Mouse (Mus musculus): ENCODE measurements around the gene Tlr4. TPM values are rescaled to one million over a fixed set of nuclear protein-coding genes. Genes with fewer than 3 reads are reported as not detected.

Gene Tlr4
- total RNA-seq, 2 experiments from 2014 or later = 2.2 to 2.9 TPM

DNA sequence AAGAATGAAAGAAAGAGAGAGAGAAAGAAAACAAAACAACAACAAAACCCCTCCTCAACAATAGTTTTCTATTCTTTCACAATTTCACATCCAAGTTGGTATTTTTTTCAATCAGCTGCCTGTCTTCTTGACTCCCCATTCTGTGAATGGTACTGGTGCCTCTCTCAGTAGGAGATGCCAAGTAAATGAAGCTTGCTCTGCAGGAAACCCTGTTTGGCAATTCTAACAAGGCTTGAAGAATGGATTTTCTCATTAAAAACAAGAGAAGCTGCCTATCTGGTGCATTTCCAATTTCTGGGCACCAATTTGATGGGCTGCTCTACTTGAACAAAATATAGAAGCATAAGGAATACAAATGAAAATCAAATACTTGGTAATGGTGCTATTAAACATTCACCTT lies 74.1 kb downstream of the Tlr4 start:
- DNase-seq = no peak

DNA sequence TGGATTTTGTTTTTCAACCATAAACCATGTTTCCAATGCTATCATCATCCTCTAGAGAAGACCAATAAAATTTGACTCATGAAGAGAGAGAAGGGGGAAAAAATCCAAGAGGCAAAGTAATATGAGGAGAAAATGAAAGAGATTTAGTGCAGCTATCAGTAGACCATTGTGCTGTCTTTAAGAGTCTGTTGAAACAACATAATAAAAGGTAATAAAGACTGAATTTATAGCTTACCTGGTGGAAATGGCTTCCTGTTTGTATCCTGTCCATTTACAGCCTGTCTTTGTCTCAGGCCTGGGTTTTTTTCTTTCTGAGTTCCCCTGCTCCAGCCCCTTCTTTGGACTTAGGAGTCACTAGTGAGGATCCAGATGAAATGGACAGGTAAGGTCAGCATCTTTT lies 81.0 kb downstream of the Tlr4 start:
- no peak for DNase-seq

DNA sequence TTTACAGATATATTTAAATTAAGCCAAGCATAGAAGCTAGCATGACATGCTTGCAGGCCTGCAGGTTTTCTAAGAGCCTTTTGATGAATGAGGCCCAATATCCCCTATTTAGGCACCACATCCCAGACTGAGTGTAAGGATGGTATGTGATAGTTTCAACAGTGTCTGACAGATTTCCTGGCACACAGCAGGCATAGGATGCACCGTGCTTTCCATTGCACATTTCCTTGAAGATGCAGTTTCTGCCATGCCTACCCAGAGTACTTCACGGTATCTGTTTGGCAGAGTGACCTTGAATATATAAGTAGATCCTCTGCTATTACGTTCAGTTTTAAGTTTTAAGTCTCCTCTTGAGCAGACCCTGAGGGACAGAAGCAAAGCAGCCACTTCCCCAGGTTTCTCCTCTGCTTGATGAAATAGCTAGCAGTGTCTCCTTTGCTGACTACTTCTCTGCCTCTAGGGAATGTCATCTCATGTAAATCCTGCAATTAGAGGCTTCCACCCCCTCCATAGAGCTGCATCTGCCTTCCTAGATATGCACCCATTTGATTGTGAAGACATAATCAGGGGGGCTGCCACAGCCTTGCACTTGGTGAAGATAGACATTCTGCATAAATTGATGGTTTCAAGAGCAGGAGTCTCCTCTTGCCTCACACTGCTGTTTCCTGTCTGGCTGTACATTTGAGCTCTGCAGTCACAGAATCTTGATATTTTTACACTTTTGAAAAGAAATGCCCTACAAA lies 92.4 kb downstream of the Tlr4 start:
- no peak for DNase-seq

DNA sequence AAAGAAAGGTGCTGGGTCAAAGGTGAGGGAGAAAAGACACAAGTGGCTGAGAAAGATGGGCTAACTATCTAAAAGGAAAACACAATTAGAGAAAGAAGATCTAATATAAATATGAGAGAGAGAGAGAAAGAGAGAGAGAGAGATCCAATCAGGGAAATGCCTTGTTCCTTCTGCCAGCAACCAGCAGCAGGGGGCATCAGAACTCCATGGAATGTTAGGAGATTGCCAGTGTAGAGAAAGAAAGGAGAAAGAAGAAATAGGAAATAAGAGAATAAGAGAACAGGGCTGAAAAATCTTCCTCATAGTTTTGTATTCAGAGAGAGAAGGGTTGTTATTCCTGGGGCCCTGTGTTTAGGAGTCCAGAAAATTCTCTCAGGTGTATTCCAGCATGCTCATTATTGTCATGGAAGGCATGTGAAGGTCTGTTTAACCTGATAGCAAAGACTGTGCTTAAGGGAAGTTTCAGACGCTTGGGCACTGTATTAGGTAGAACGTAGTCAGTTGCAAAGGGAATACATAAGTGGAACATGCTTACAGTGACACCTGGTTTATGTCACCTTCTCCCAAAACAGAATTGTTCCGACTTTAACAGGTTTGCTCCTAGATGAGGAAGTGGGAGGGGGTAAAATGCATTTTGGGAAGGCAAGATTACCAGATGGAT lies 96.4 kb downstream of the Tlr4 start:
- peak; percentile 52 to 53 for DNase-seq

DNA sequence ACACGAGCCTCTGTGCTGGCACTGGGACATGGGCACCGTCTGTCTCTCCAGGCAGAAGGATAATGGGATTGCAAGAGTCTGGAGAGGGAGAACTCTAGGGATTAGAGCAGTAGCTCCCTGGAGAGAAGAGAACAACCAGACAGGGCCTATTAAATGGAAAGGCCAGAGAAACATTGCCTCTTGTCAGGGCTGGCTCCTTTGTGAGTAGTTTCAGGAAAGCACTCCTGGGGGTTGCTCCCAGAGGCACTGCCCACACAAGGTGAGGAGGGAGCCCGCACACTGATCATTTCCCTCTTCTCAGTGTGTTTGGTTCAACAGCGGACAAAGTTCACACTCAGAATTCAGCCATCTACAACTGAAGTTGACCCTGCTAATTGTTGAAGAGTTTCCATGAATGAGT lies 98.7 kb downstream of the Tlr4 start:
- DNase-seq = no peak

DNA sequence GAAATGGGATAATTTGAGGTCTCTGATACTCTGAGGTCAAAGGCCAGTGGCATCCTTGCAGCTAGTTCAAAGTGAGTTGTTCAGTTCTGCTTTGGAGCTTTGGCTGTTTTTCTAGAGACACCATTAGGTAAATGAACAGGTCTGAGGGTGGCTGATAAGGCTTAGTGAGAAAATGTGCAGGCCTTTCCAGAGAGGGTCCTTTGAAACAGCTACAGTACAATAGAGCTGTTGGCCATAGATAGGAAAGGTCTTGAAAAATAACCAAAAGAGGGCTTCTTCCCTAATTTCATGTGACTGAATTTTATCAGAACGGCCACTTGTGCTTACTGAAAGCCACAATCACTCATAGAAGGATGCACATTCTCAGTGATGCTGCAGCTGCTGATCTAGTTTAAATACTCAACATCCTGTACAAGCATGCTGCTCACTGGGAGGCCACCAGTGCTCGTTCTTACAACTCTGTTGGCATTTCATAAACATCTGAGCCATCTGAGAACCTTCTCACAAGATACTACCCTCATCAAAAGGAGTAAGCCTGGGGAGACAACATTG lies 100.2 kb downstream of the Tlr4 start:
- no peak for DNase-seq

DNA sequence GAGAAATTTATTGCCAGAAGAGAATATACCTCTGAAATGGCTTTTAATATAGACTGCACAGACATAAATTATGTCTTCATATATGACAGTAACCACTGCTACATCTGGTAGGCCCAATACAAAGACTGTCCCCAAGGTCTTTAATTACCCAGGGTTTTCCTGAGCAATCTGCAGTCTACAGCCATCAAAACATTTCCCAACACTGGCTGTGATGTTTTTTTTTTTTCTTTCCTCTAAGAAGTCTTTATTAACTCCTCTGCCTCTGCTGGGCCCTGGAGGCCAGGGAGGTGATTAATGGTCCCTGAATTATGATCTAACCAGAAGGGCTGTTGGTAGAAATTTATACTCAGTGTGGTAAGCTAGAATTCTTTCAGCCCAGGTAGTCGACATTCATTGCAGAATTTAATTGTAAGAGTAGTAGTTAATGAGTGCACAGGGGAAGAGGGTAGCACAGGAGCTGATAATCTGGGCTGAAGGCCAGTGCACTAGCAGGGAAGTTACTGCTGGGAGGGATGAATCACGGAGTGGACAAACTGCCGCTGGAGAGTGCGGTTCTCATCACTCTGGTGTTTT lies 111.2 kb downstream of the Tlr4 start:
- DNase-seq = no peak

DNA sequence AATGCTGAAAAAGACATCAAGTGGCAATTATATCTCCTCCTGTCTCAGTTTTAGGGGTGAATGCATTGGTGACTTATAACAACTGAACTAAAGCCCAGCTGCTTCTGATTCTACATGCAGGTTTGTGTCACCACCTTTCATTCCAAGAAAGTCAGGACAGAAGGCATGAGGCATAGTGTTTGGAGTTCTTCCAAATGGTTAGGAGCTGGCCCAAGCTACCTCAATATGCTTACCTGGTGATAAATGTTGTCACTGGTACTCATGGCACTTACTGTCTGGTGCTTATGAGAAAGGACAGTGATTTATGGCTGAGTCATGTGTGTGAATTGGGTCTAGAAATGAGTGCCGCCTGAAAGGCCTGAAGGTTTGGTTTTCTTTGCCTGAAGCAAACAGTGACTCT lies 114.5 kb downstream of the Tlr4 start:
- DNase-seq = no peak

DNA sequence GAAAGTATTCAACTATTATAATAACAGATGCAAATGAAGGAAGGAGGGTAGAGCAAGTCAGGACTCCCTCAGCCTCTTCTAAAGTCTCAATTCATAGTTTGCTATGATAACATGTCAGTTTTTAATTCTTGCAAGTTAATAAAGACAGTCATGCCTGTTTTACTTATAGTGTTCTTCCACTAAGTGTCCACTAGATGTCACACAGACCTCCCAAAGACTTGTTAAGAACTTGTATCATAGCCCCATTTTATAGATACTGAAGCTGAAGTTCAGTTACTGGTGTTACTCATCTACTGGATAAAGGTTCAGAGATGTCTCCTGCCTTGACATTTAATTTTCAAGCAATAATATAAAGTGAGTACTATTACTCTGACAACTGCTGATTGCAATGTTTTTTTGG lies 116.3 kb downstream of the Tlr4 start:
- DNase-seq = no peak

DNA sequence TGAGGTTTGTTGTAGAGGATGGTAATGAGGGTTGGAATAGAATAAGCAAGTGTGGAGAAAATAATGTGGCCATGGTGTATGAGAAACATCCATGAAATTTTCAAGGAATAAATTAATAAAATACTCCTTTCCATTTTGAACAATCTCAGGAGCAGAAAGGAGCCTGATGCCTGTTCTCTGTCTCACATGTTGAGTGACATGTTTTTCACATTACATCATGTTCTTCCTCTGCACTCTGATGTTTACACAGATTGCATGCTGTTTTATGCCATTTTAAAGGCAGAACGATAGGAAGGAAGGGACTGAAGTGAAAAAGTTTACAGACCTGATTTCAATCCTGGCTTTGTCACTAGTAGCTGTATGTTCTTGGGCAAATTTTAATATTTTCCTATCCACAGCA lies 120.3 kb downstream of the Tlr4 start:
- no peak for DNase-seq

DNA sequence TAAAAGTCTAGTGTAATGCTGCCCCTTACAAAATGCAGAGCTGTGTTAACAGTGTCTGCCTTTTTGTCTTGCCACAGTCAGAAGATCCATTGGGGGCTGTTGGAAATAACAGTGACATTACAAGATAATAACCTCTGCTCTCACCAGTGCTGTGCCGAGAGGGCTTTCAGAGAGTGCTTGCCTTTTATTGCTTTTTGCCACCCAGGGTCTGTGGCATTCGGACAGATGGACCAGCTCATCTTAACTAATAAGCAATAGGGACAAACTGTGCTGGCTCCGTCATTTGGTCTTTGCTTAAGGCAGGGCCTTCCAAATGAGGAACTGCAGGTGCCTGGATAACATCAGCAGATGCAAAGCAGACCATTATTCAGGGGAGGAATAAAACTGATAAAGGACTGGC lies 147.5 kb downstream of the Tlr4 start:
- no peak for DNase-seq

Measured in layer of hippocampus, postnatal 36 days (tissue).